Comparison of ENCODE assay signal across 10 mouse cellular contexts in genomic region chr4:109981083-109981870, GRCm38 (mm10). TPM values are rescaled to one million over a fixed set of nuclear protein-coding genes. Genes with fewer than 3 reads are reported as not detected.
A peak's percentile ranks its signal among the peaks of the same experiment; 100 is the strongest.
DNase-seq lines count a peak whose midpoint lies in the region; ATAC-seq lines count a peak whose summit lies in the region.
"Had no signal": no experiment of that assay in that cellular context is flagged by ENCODE, and none has a peak within 500 bp of the region (broad histone marks: within the 10 kb centered on the region; RNA-seq: fewer than 3 reads in every experiment).

No protein-coding gene starts in this region.

- H3K4me2 ChIP-seq in heart, embryonic 16.5 days (ENCODE audit: low read depth, low read length), result peak overlapping the region; percentile 79
- peak overlapping the region; percentile 75 for H3K4me2 ChIP-seq in forebrain, embryonic 15.5 days (replicated peaks)
- peak overlapping the region; percentile 44 for H3K4me2 ChIP-seq in midbrain, embryonic 11.5 days

- H3K4me1 ChIP-seq in heart, embryonic 16.5 days (ENCODE audit: control insufficient read depth, insufficient read depth, low read length), result peaks cover 31% of the 10 kb centered on the region
- H3K4me1 ChIP-seq in forebrain, embryonic 15.5 days, result peaks cover 62% of the 10 kb centered on the region
- H3K4me1 ChIP-seq in midbrain, embryonic 11.5 days (ENCODE audit: control insufficient read depth, insufficient read depth, low read length), result peaks cover 32% of the 10 kb centered on the region

- H3K4me3 ChIP-seq in heart, embryonic 16.5 days (ENCODE audit: low read length), result peak overlapping the region; percentile 55
- peak overlapping the region; percentile 55 for H3K4me3 ChIP-seq in forebrain, embryonic 15.5 days
- H3K4me3 ChIP-seq in midbrain, embryonic 11.5 days (ENCODE audit: low read depth, low read length), result peak overlapping the region; percentile 52

- H3K9ac ChIP-seq in heart, embryonic 16.5 days (ENCODE audit: low read length), result no peak overlapping the region
- H3K9ac ChIP-seq in forebrain, embryonic 15.5 days (replicated peaks), result peak overlapping the region; percentile 65
- H3K9ac ChIP-seq in midbrain, embryonic 11.5 days (ENCODE audit: low read length), result peak overlapping the region; percentile 59
- H3K9ac ChIP-seq: liver, embryonic 14.5 days had no signal

- intact Hi-C loops in heart, postnatal 10 days (cut with DNase I), result no loop called here

- whole genome bisulfite sequencing in heart, embryonic 16.5 days, result 5% methylated on average over 37 of the region's 37 CpGs
- WGBS in forebrain, embryonic 15.5 days, result 2% methylated on average over 37 of the region's 37 CpGs
- WGBS in midbrain, embryonic 11.5 days, result under 1% methylated on average over 37 of the region's 37 CpGs

- ATAC-seq in heart, embryonic 16.5 days (replicated peaks; ENCODE audit: extremely low read depth, insufficient read depth, low FRiP score), result no peak
- no peak for ATAC-seq in forebrain, embryonic 15.5 days (replicated peaks)
- no peak for ATAC-seq in midbrain, embryonic 11.5 days (ENCODE audit: low FRiP score)

- no peak for DNase-seq in heart, postnatal 10 days
- peak; percentile 29 for DNase-seq in ZHBTc4 (ENCODE audit: low read depth, low spot score)
- peak; percentile 95 for DNase-seq in midbrain, embryonic 11.5 days (ENCODE audit: low spot score, missing footprints)
- no peak for DNase-seq in cerebellum, postnatal 4 days (ENCODE audit: low spot score in 2 of 2)
- DNase-seq in Muller cell, postnatal 12 days (ENCODE audit: inconsistent ontology term), result no peak
- no peak for DNase-seq in spleen, adult 18-20 months
- DNase-seq: thymus, postnatal 4 days had no signal

- no peak overlapping the region for H3K27ac ChIP-seq in heart, embryonic 16.5 days (ENCODE audit: low read length)
- peak overlapping the region; percentile 64 for H3K27ac ChIP-seq in forebrain, embryonic 15.5 days (replicated peaks)
- H3K27ac ChIP-seq in midbrain, embryonic 11.5 days (ENCODE audit: low read depth, low read length), result peak overlapping the region; percentile 44
- H3K27ac ChIP-seq: liver, embryonic 14.5 days had no signal

- H3K27me3 ChIP-seq in heart, embryonic 16.5 days (ENCODE audit: control insufficient read depth, insufficient read depth, low read length), result peaks cover 84% of the 10 kb centered on the region
- peaks cover 59% of the 10 kb centered on the region for H3K27me3 ChIP-seq in forebrain, embryonic 15.5 days
- peaks cover 98% of the 10 kb centered on the region for H3K27me3 ChIP-seq in midbrain, embryonic 11.5 days (ENCODE audit: control insufficient read depth, insufficient read depth, low read length)

- no peaks in the 10 kb centered on the region for H3K9me3 ChIP-seq in heart, embryonic 16.5 days (replicated peaks; ENCODE audit: control insufficient read depth, low read length)
- no peaks in the 10 kb centered on the region for H3K9me3 ChIP-seq in forebrain, embryonic 15.5 days
- H3K9me3 ChIP-seq in midbrain, embryonic 11.5 days (ENCODE audit: control insufficient read depth, low read length), result no peaks in the 10 kb centered on the region

- no peaks in the 10 kb centered on the region for H3K36me3 ChIP-seq in heart, embryonic 16.5 days (ENCODE audit: control insufficient read depth, insufficient read depth)
- no peaks in the 10 kb centered on the region for H3K36me3 ChIP-seq in forebrain, embryonic 15.5 days
- H3K36me3 ChIP-seq in midbrain, embryonic 11.5 days (ENCODE audit: control insufficient read depth, insufficient read depth, low read length), result no peaks in the 10 kb centered on the region

RNA-seq across cellular contexts. Expression of gene Dmrta2, which starts 3.4 kb away (rescaled TPM):
- 0.04 TPM in 1 of 2 replicates, not detected in the other for polyA plus RNA-seq in heart, embryonic 16.5 days (2015; fragmentation: Nextera tagmentation; extraction: Ambion mirVana)
- total RNA-seq in heart, postnatal 10 days (2021), result under 1 TPM; 0.27 to 0.31 TPM
- 3.2 and 4.4 TPM in 2 replicates for polyA plus RNA-seq in forebrain, embryonic 15.5 days (2015; fragmentation: Nextera tagmentation; extraction: Ambion mirVana)
- polyA plus RNA-seq in midbrain, embryonic 11.5 days (2014; fragmentation: Nextera tagmentation; extraction: Ambion mirVana), result 2.9 and 4.4 TPM in 2 replicates

Comparison
In these comparisons a context has a peak if more than half of its experiments do, and no peak if none do; other contexts are left out.
1. DNase-seq: peak in ZHBTc4 (single experiment) and midbrain, embryonic 11.5 days (single experiment); none in heart, postnatal 10 days (0 of 2), cerebellum, postnatal 4 days (0 of 2), Muller cell, postnatal 12 days (single experiment) and spleen, adult 18-20 months (0 of 2).
2. Peak in every context shown above with its lines, with median percentiles within 50 percentile points of each other: H3K4me2 ChIP-seq and H3K4me3 ChIP-seq.